ENCODE assay signal across 21 mouse cellular contexts in the genomic region with DNA sequence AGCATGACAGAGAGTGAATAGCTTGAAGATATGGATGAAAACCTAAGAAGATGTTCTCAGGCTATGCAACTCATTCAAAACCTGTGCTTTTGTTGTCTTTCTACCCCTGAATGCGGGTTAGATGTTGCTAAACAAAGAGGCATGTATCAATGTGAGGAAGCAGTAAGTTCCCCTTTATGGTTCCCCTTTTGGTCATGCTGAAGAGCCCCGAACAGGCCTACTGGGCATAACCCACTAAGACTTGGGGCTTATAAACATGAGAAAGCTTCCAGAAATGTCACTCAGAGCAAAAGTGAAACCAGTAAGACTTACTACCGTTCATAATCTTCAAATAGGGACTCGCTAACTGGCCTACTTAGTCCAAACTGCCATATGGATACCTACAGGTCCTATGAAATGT. TPM values are rescaled to one million over a fixed set of nuclear protein-coding genes. Genes with fewer than 3 reads are reported as not detected.
DNase-seq lines count a peak whose midpoint lies in the region.
"Had no signal": no experiment of that assay in that cellular context is flagged by ENCODE, and none has a peak within 500 bp of the region (broad histone marks: within the 10 kb centered on the region; RNA-seq: fewer than 3 reads in every experiment).

No protein-coding gene starts in this region.

- peaks cover 25% of the 10 kb centered on the region for H3K36me3 ChIP-seq in macrophage (ENCODE audit: inconsistent target)
- H3K36me3 ChIP-seq in splenic B cell, adult 2 months (ENCODE audit: control insufficient read depth, insufficient read depth, low read length, poor library complexity, severe bottlenecking): peaks cover 3% of the 10 kb centered on the region; the same call in 1 of the 2 replicates

- H3K27ac ChIP-seq in macrophage: peak overlapping the region; percentile 61
- H3K27ac ChIP-seq: forebrain, embryonic 15.5 days; hindbrain, embryonic 13.5 days; left cerebral cortex, adult 2 months; limb, embryonic 10.5 days; liver, embryonic 13.5 days; midbrain, embryonic 12.5 days; neural tube, embryonic 15.5 days had no signal

- no peak overlapping the region; the same call in 1 of the 2 replicates for H3K4me3 ChIP-seq in macrophage (ENCODE audit: inconsistent target)
- H3K4me3 ChIP-seq: forebrain, embryonic 15.5 days; hindbrain, embryonic 13.5 days; left cerebral cortex, adult 2 months; limb, embryonic 10.5 days; liver, embryonic 13.5 days; midbrain, embryonic 12.5 days; neural tube, embryonic 15.5 days had no signal

- peak; percentile 4 for DNase-seq in heart, adult 8-10 months (ENCODE audit: low spot score)
- DNase-seq in heart, postnatal 4 days: no peak
- DNase-seq in spleen, postnatal 36 days (ENCODE audit: low spot score in 2 of 2): peak; percentile 69
- DNase-seq in spleen, adult 18-20 months: no peak
- peak; percentile 75 for DNase-seq in splenic B cell, adult 2 months (ENCODE audit: low read depth, low spot score)
- no peak for DNase-seq in thymus, postnatal 10 days (ENCODE audit: low spot score in 2 of 2)
- no peak for DNase-seq in right cerebral cortex, postnatal 10 days (ENCODE audit: low spot score in 2 of 2)
- DNase-seq: adrenal gland, adult 2 months; cerebellum, adult 9-11 months; heart, postnatal 10 days; kidney, adult 8-10 months; kidney, postnatal 14 days; liver, embryonic 13.5 days; thymus, adult 2 months had no signal

- no peaks in the 10 kb centered on the region for H3K27me3 ChIP-seq in splenic B cell, adult 2 months (ENCODE audit: control insufficient read depth, insufficient read depth, low read length, poor library complexity, severe bottlenecking)
- H3K27me3 ChIP-seq: forebrain, embryonic 15.5 days; hindbrain, embryonic 13.5 days; liver, embryonic 13.5 days; midbrain, embryonic 12.5 days; neural tube, embryonic 15.5 days had no signal

- WGBS in macrophage (ENCODE audit: missing documents): 12% methylated on average over 4 of the region's 4 CpGs

- H3K79me2 ChIP-seq in macrophage (ENCODE audit: inconsistent target): peaks cover 18% of the 10 kb centered on the region

RNA-seq across cellular contexts. Expression of gene Pbdc1, which starts 14.8 kb away (rescaled TPM):
- total RNA-seq in heart, adult 8-10 months (2022): 1 to 10 TPM; 6.0 to 7.9 (median 7.3) TPM
- 10 to 100 TPM; 14.4 to 19.3 TPM for total RNA-seq in heart, postnatal 4 days (2021)
- 100 to 1,000 TPM in 9 of 26 experiments, 10 to 100 TPM in 17; 28.2 to 183 (median 90.7) TPM for total RNA-seq in macrophage (2018; cell fraction: chromatin; rRNA removed)
- 10 to 100 TPM; 28.0 to 38.8 (median 34.2) TPM for total RNA-seq in macrophage (2018; cell fraction: cytosol; rRNA removed)
- 100 to 1,000 TPM in 3 of 26 experiments, 10 to 100 TPM in 23; 22.8 to 135 (median 63.5) TPM for total RNA-seq in macrophage (2018; cell fraction: nucleus; rRNA removed)
- polyA plus RNA-seq in macrophage (2018): 32.9 to 45.6 TPM (median 39.8 TPM) in 3 replicates

RNA-seq across cellular contexts. Expression of gene Magee1, which starts 55.4 kb away (rescaled TPM):
- total RNA-seq in heart, adult 8-10 months (2022): 1 to 10 TPM; 4.3 to 5.4 (median 4.8) TPM
- total RNA-seq in heart, postnatal 4 days (2021): 1 to 10 TPM; 8.7 to 9.8 TPM
- 1 to 10 TPM; 1.3 to 9.0 (median 4.0) TPM for total RNA-seq in macrophage (2018; cell fraction: chromatin; rRNA removed)
- total RNA-seq in macrophage (2018; cell fraction: cytosol; rRNA removed): 1 to 10 TPM; 2.5 to 6.3 (median 4.1) TPM
- 1 to 10 TPM; 2.6 to 8.1 (median 5.1) TPM for total RNA-seq in macrophage (2018; cell fraction: nucleus; rRNA removed)
- polyA plus RNA-seq in macrophage (2018): 3.1 to 4.4 TPM (median 3.8 TPM) in 3 replicates

Comparison
In these comparisons a context has a peak if more than half of its experiments do, and no peak if none do; other contexts are left out.
1. DNase-seq: peak in heart, adult 8-10 months (single experiment), spleen, postnatal 36 days (2 of 2) and splenic B cell, adult 2 months (single experiment); none in heart, postnatal 4 days (single experiment), spleen, adult 18-20 months (0 of 2), thymus, postnatal 10 days (0 of 2) and right cerebral cortex, postnatal 10 days (0 of 2).